Mouse (Mus musculus): ENCODE results near the gene Clstn2.

DNA sequence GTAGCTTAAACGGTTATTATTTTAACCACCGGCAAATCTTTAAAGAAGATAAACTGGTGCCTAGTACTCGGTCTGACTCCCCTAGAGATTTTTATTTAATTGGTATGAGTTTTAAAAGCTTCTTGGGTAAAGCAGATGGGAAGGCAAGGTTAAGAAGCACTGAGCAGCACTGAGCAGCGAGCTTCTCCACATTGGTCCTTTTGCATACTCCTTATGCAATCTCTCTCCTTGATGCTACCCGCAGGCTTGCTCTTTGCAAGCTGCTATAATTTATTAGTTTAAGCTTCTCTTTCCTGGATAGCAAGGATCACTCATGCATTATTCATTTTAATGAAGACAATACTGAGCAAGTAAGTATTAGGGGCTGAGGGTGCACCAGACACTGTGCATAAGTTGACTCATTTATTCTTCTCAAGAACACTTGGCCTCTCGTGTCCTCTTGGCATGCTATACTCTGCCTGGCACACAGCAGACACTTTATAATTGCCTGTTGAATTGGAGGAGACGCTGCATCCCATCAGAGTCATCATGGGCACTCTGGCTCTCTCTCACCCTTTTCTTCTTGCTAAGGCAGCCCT is 561.9 kb downstream of the Clstn2 start:
- no peak for TF ChIP-seq CTCF (conservative IDR thresholded peaks at IDR 0.05 in 1 of 2, IDR thresholded peaks at IDR 0.05 in 1 of 2; ENCODE audit: low read depth in 2 of 2, low read length in 2 of 2)
- no peak for TF ChIP-seq POLR2A (IDR thresholded peaks at IDR 0.05; ENCODE audit: low read depth, low read length)
- no peak for TF ChIP-seq ZC3H11A (IDR thresholded peaks at IDR 0.05; ENCODE audit: low read depth, low read length)
- TF ChIP-seq EP300 (IDR thresholded peaks at IDR 0.05; ENCODE audit: low read length) = no peak
- TF ChIP-seq NRF1 (IDR thresholded peaks at IDR 0.05; ENCODE audit: low read depth, low read length) = no peak
- no peak for TF ChIP-seq BHLHE40 (IDR thresholded peaks at IDR 0.05; ENCODE audit: low read depth, low read length)
- TF ChIP-seq MXI1 (IDR thresholded peaks at IDR 0.05; ENCODE audit: low read depth, low read length) = no peak
- TF ChIP-seq KAT2A (IDR thresholded peaks at IDR 0.05; ENCODE audit: insufficient replicate concordance, low read length) = no peak
- no peak for TF ChIP-seq NELFE (IDR thresholded peaks at IDR 0.05; ENCODE audit: low read depth, low read length)
- no peak for TF ChIP-seq HCFC1 (IDR thresholded peaks at IDR 0.05; ENCODE audit: low read depth, low read length)
- TF ChIP-seq ELF1 (IDR thresholded peaks at IDR 0.05; ENCODE audit: low read depth, low read length) = no peak
- no peak for TF ChIP-seq UBTF (IDR thresholded peaks at IDR 0.05; ENCODE audit: low read depth, low read length)
- TF ChIP-seq USF1 (IDR thresholded peaks at IDR 0.05; ENCODE audit: low read depth, low read length) = no peak

Measured in CH12.LX (cell line).